Comparison of ENCODE assay signal across 24 mouse cellular contexts in genomic region chr7:126435801-126436200, GRCm38 (mm10). TPM values are rescaled to one million over a fixed set of nuclear protein-coding genes. Genes with fewer than 3 reads are reported as not detected.
"Had no signal": no experiment of that assay in that cellular context is flagged by ENCODE, and none has a peak within 500 bp of the region (broad histone marks: within the 10 kb centered on the region; RNA-seq: fewer than 3 reads in every experiment).

No protein-coding gene starts in this region.

- H3K9me3 ChIP-seq: lung, embryonic 15.5 days; megakaryocyte, embryonic 14.5 days; midbrain, embryonic 10.5 days; midbrain, embryonic 12.5 days; neural tube, embryonic 13.5 days; neural tube, embryonic 15.5 days; stomach, embryonic 15.5 days had no signal

- DNase-seq: liver, postnatal 0 days; lung, adult 2 months; lung, postnatal 14 days; lung, postnatal 36 days; midbrain, embryonic 14.5 days; retina, postnatal 1 day; right cerebral cortex, postnatal 14 days; thymus, adult 2 months; thymus, postnatal 25 days; thymus, postnatal 4 days had no signal

- ATAC-seq: liver, postnatal 0 days; lung, postnatal 0 days; midbrain, embryonic 16.5 days had no signal

- H3K27ac ChIP-seq: lung, embryonic 15.5 days; macrophage; midbrain, embryonic 10.5 days; midbrain, embryonic 12.5 days; neural tube, embryonic 13.5 days; neural tube, embryonic 15.5 days; stomach, embryonic 15.5 days; stomach, postnatal 0 days had no signal

- H3K9ac ChIP-seq: liver, postnatal 0 days; lung, embryonic 15.5 days; midbrain, embryonic 12.5 days; neural tube, embryonic 13.5 days; neural tube, embryonic 15.5 days; stomach, embryonic 15.5 days had no signal

- H3K27me3 ChIP-seq: lung, embryonic 15.5 days; megakaryocyte, embryonic 14.5 days; midbrain, embryonic 12.5 days; neural tube, embryonic 13.5 days; neural tube, embryonic 15.5 days; stomach, embryonic 15.5 days had no signal

- H3K4me3 ChIP-seq: lung, embryonic 15.5 days; megakaryocyte, embryonic 14.5 days; midbrain, embryonic 10.5 days; midbrain, embryonic 12.5 days; myocyte; neural tube, embryonic 13.5 days; neural tube, embryonic 15.5 days; stomach, embryonic 15.5 days had no signal

- H3K4me1 ChIP-seq: lung, embryonic 15.5 days; midbrain, embryonic 10.5 days; midbrain, embryonic 12.5 days; neural tube, embryonic 13.5 days; neural tube, embryonic 15.5 days; stomach, embryonic 15.5 days had no signal

- H3K4me2 ChIP-seq: lung, embryonic 15.5 days; midbrain, embryonic 12.5 days; neural tube, embryonic 13.5 days; neural tube, embryonic 15.5 days; stomach, embryonic 15.5 days had no signal

RNA-seq across cellular contexts. Expression of gene Cd19, which starts 21.1 kb away (rescaled TPM):
- total RNA-seq: megakaryocyte progenitor cell, adult 5-6 weeks had no signal
- polyA plus RNA-seq: lung, embryonic 15.5 days; midbrain, embryonic 12.5 days; midbrain, embryonic 14.5 days; midbrain, embryonic 16.5 days; neural tube, embryonic 11.5 days had no signal

RNA-seq across cellular contexts. Expression of gene Atp2a1, which starts 27.1 kb away (rescaled TPM):
- total RNA-seq: megakaryocyte progenitor cell, adult 5-6 weeks had no signal
- polyA plus RNA-seq: macrophage had no signal
